In the genomic region with DNA sequence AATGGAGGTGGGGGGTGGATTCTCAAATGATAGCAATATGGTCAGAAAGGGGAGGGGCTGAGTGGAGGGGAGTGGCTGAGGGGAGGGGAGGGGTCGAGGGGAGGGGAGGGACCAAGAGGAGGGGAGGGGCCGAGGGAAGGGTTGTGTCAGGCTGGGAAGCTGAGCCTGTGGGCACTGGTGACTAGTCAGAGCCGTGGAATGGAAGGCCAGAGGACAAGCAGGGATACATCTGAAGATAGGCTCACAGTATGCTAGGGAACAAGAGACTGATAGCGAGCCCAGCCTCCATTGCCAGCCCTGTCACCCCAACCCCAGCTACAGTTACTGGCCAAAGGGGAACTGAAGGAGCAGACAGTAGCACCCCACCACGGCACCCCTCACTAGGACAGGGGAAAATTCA, we compare ENCODE assay signal across 24 mouse cellular contexts. TPM values are rescaled to one million over a fixed set of nuclear protein-coding genes. Genes with fewer than 3 reads are reported as not detected.
DNase-seq lines count a peak whose midpoint lies in the region; ATAC-seq lines count a peak whose summit lies in the region.
"Had no signal": no experiment of that assay in that cellular context is flagged by ENCODE, and none has a peak within 500 bp of the region (broad histone marks: within the 10 kb centered on the region; RNA-seq: fewer than 3 reads in every experiment).

No protein-coding gene starts in this region.

- H3K4me1 ChIP-seq in heart, embryonic 11.5 days (ENCODE audit: control insufficient read depth, insufficient read depth, low read length): peaks cover 4% of the 10 kb centered on the region

- no peak for DNase-seq in heart, postnatal 14 days
- DNase-seq in 3T3-L1 (ENCODE audit: low read depth, low spot score): peak; percentile 80
- peak; percentile 42 for DNase-seq in A20 (ENCODE audit: low read depth, low spot score)
- peak; percentile 80 for DNase-seq in adrenal gland, postnatal 14 days
- DNase-seq in heart, postnatal 10 days: no peak
- DNase-seq in retina, embryonic 14.5 days (ENCODE audit: low spot score): no peak
- DNase-seq in cerebellum, adult 9-10 months: no peak
- DNase-seq: cerebellum, adult 9-11 months; heart, adult 18-20 months; kidney, adult 8-10 months; kidney, postnatal 14 days; liver; lung, adult 18-20 months; lung, postnatal 36 days; spleen, adult 18-20 months; thymus, adult 18-20 months had no signal

- peaks cover 26% of the 10 kb centered on the region for H3K27me3 ChIP-seq in heart, embryonic 11.5 days (ENCODE audit: control insufficient read depth, insufficient read depth, low read length)

- 0 out of 2 replicates have a peak, but pooled peaks have one; percentile 14 for ATAC-seq in heart, embryonic 11.5 days (replicated peaks; ENCODE audit: insufficient number of reproducible peaks, low FRiP score, low TSS enrichment)
- ATAC-seq: CD4-positive, CD25-positive, alpha-beta regulatory T cell, adult 4 months had no signal

- no peaks in the 10 kb centered on the region for H3K9me3 ChIP-seq in heart, embryonic 11.5 days (replicated peaks; ENCODE audit: control insufficient read depth, low read length)
- H3K9me3 ChIP-seq: heart, embryonic 15.5 days; hindbrain, embryonic 10.5 days; midbrain, embryonic 10.5 days; neural tube, embryonic 12.5 days had no signal

- 47% methylated on average over 3 of the region's 5 CpGs for whole genome bisulfite sequencing in heart, embryonic 11.5 days (ENCODE audit: insufficient replicate concordance)

- intact Hi-C loops in heart, postnatal 14 days (cut with DNase I): loop anchor here (5.0 kb wide), 1 partner anchor 59 kb away; no protein-coding TSS in a partner anchor
- intact Hi-C loops in heart, postnatal 10 days (cut with DNase I): no loop called here

- no peak overlapping the region for H3K27ac ChIP-seq in heart, embryonic 11.5 days (ENCODE audit: low read depth, low read length)
- H3K27ac ChIP-seq: heart, embryonic 15.5 days; midbrain, embryonic 10.5 days; neural tube, embryonic 12.5 days had no signal

- H3K9ac ChIP-seq in heart, embryonic 11.5 days (ENCODE audit: low read depth, low read length): no peak overlapping the region
- H3K9ac ChIP-seq: heart, embryonic 15.5 days; neural tube, embryonic 12.5 days had no signal

- H3K4me2 ChIP-seq in heart, embryonic 11.5 days: no peak overlapping the region
- H3K4me2 ChIP-seq: heart, embryonic 15.5 days; neural tube, embryonic 12.5 days had no signal

- H3K4me3 ChIP-seq in heart, embryonic 11.5 days (ENCODE audit: low read depth, low read length): no peak overlapping the region
- H3K4me3 ChIP-seq: heart, embryonic 15.5 days; hindbrain, embryonic 10.5 days; midbrain, embryonic 10.5 days; neural tube, embryonic 12.5 days had no signal

- H3K36me3 ChIP-seq in heart, embryonic 11.5 days (ENCODE audit: control insufficient read depth, insufficient read depth, low read length): no peaks in the 10 kb centered on the region
- H3K36me3 ChIP-seq: heart, embryonic 15.5 days; midbrain, embryonic 10.5 days; neural tube, embryonic 12.5 days had no signal

RNA-seq across cellular contexts. Expression of a gene that starts 10.2 kb away (rescaled TPM):
- 0.43 and 0.66 TPM in 2 replicates for polyA plus RNA-seq in heart, embryonic 11.5 days (2014; fragmentation: Nextera tagmentation; extraction: Ambion mirVana)
- total RNA-seq in heart, postnatal 14 days (2021): under 1 TPM; 0.44 to 0.48 TPM
- total RNA-seq in adrenal gland, postnatal 14 days (2021): 0.56 and 0.60 TPM in 2 replicates
- under 1 TPM; 0.29 to 0.50 TPM for total RNA-seq in heart, postnatal 10 days (2021)

RNA-seq across cellular contexts. Expression of a gene that starts 36.3 kb away (rescaled TPM):
- 0.30 and 0.51 TPM in 2 replicates for polyA plus RNA-seq in heart, embryonic 11.5 days (2014; fragmentation: Nextera tagmentation; extraction: Ambion mirVana)
- under 1 TPM; 0.29 to 0.31 TPM for total RNA-seq in heart, postnatal 14 days (2021)
- 4.3 and 14.4 TPM in 2 replicates for total RNA-seq in adrenal gland, postnatal 14 days (2021)
- total RNA-seq in heart, postnatal 10 days (2021): under 1 TPM; 0.15 to 0.29 TPM
- total RNA-seq: gastrocnemius, adult 8-10 months; monocyte, adult 5-6 weeks had no signal
- polyA plus RNA-seq: CD4-positive, CD25-positive, alpha-beta regulatory T cell, adult 4 months had no signal

RNA-seq across cellular contexts. Expression of a gene that starts 38.1 kb away (rescaled TPM):
- 0.03 and 0.23 TPM in 2 replicates for polyA plus RNA-seq in heart, embryonic 11.5 days (2014; fragmentation: Nextera tagmentation; extraction: Ambion mirVana)
- under 1 TPM; 0.24 TPM for total RNA-seq in heart, postnatal 14 days (2021)
- 0.70 and 2.2 TPM in 2 replicates for total RNA-seq in adrenal gland, postnatal 14 days (2021)
- under 1 TPM; 0.20 to 0.55 TPM for total RNA-seq in heart, postnatal 10 days (2021)
- total RNA-seq: gastrocnemius, adult 8-10 months; monocyte, adult 5-6 weeks had no signal

Comparison
In these comparisons a context has a peak if more than half of its experiments do, and no peak if none do; other contexts are left out.
1. DNase-seq: peak in 3T3-L1 (single experiment), A20 (single experiment) and adrenal gland, postnatal 14 days (single experiment); none in heart, postnatal 14 days (0 of 2), heart, postnatal 10 days (0 of 2), retina, embryonic 14.5 days (single experiment) and cerebellum, adult 9-10 months (single experiment).